Mouse (Mus musculus) frontal cortex, postnatal 25 days (tissue): ENCODE data around the gene Ccdc173.
A peak's percentile ranks its signal among the peaks of the same experiment; 100 is the strongest.
"Not testable (repeated sequence)": the region's sequence is repeated elsewhere in the genome, so short reads cannot be mapped to it uniquely, and the experiment has no call there.

Experiments used
- DNase-seq, 2 experiments: peaks; one replicate each; pipeline ENCODE4 v3.0.0; 2022; ENCODE audit warnings: low spot score in 2 of 2

The Ccdc173 gene

DNA sequence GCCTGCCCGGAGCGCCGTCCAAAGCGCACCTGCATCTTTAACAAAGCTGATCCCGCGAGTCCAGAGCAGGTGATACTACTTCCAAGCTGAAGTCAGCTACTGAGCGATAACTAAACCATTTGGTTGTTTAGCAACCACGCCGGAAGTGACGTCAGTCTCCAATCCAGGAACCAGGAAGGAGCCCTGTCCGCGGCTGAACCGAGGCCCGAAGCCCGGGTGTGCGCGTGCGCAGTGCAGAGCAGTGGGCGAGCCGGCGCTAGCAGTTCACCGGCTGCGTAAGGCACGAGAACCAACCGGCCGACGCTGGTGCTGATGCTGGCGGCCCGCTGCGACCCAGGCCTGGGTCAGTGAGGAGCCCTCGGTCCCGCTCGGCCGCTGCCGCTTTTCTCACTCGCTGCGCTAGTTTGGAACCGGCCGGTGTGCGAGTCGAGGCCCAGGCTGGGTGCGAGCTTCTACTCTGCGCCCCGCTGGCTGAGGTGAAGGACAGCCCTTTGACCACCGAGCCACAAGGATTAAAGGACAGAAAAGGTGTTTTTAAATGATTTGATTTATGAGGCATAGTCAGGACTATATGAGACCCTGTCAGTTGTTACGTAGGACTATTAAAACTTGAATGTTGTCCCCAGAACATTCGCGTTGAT, at the start of gene Ccdc173, which contains the start of gene Phospho2:
Gene Ccdc173, minus strand, starts transcription at position 147 of the 641 bp plus-strand sequence.
Gene Phospho2, plus strand, starts transcription at position 195 of the 641 bp plus-strand sequence.
- peak; percentile 95 to 96 for DNase-seq

DNA sequence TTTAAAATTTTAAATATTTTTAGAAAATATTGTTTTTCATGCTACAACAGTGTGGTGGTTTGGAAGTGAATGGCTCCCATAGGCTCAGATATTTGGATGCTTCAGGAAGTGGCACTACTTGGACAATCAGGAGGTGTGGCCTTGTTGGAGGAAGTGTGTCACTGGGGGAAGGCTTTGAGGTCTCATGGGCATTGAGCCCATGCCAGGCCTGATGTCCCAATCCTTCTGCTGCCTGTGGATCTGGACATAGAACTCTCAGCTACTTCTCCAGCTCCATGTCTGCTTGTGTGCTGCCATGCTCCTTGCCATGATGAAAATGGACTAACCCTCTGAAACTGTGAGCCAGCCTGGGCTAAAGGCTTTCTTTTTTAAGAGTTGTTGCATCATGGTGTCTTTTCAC, 49.3 kb upstream of the Ccdc173 start:
- DNase-seq: no peak

DNA sequence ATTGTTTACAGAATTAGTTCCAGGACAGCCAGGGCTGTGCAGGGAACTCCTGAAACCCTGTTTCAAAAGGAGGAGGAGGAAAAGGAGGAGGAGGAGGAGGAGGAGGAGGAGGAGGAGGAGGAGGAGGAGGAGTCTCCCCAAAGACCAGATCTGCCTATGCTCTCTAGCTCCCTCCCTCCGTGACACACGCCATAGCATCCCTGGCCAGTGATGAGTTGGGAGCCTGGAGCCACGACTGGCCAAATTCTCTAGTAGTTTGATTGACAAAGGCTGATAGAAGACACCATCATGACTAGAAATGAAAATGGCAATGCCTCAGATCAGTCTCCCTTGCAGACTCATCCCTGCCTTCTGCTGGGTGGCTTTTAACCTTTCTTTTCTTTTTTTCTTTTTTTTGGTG, 48.6 kb upstream of the Ccdc173 start:
- DNase-seq: no peak

DNA sequence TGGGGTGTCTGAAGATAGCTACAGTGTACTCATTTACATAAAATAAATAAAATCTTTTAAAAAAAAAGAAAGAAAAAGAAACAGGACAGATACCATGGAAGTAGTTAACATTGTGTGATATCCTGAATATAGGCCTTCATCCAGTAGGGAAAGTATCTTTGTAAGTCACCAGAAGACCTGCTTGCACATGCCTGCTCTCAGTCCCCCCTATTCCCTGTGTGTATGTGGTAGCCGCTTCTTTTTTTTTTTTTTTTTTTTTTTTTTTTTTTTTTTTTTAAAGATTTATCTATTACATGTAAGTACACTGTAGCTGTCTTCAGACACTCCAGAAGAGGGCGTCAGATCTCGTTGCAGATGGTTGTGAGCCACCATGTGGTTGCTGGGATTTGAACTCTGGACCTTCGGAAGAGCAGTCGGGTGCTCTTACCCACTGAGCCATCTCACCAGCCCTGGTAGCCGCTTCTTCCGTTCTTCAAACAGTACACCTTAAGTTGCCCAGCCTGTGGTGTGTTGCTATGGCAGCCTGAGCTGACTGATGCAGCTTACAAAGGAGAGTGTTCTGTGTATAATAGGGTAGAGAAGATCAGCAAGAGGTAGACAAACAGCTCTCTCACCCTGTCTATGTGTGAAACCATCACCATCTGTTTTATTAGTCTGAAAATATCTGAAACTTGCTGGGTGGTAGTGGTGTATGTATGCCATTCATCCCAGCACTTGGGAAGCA, 48.0 kb upstream of the Ccdc173 start:
- no peak for DNase-seq

DNA sequence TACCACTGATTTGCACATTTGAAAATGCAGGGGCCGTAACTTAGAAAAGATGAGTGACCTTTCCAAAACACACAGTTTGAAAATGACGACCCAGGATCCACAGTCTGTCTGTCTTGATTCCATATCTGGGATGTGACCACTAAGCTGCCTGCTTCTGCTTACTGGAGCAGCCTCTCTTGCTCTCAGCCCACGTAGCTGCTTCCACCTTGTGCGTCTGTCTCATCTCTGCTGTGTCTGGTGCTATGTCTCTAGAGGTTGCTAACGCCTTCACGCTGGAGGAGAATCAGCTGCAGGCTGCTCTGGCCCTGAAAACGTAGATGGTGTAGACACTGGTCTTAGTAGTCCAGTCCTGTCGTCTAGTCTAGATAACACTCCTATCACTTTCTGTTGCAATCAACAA, 40.7 kb upstream of the Ccdc173 start:
- DNase-seq: no peak

DNA sequence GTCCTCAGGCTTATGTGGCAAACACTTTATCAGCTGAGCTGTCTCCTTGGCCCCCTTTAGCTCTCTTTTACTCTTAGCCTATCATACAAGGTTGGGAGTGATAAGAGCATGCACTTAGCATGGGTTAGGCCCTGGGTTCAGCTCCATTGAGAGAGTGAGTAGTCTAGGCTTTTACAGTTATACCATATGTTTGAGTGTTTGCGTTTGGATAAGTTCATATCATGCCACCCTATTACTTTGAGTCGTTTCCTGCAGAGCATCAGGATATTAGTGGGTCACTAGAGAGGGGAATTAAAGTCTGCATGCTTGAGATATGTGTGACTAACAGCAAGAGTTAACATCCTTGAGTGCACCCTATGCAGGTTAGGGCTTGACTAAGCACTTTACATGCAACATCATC, 40.3 kb upstream of the Ccdc173 start:
- DNase-seq: no peak

DNA sequence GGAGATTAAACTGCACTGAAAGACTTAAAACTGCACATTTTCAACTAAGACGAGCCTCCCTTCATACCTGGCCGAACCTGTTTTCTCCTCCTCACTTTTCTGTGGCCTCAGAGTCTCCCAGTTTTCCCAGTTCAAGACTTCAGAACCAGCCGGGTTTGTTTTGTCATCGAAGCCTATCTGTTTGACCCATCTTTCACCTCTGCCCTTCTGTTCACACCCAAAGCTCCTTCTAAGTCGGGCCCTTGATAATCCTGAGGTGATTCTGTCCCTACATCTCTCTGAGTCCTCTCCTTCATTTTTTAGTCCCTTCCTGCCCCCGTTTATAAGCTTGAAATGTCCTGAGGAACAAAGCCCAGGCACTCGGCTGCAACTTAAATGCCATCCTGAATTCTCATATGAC, 38.7 kb upstream of the Ccdc173 start:
- no peak for DNase-seq

DNA sequence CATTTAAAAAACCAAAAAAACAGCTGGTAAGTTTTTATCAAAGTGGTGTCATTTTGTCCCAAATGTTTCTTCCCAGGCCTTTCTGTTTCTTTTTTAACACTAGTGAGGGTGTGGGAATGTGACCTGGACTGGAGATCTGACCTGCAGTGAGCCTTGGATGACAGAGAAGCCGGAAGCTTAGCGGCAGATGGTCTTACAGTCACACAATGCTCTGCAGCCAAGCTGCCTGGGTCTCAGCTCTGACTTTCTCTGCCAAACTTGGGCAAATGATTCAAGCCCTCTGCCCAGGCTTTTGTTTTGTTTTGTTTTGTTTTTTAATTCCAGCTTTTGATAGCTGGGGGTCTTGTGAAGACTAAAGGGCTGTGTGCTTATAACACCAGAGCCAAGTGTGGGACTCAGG, 37.0 kb upstream of the Ccdc173 start:
- no peak for DNase-seq

DNA sequence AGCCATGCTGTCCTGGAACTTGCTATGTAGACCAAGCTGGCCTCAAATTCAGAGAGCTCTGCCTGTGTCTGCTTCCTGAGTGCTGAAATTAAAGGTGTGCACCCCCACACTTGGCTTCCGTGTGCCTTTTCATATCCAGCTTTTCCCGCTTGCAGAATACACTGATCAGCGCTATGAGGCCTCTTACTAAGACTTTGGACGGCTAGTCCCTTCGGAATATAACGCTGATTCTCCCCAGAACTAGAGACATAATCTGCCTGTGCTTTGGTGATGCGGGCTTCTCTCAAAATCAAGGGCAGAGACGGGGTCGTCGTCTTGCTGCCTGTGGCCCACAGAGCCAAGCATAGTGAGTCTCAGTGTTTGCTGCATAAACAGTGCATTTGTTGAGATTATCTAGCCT, 36.5 kb upstream of the Ccdc173 start:
- no peak for DNase-seq

DNA sequence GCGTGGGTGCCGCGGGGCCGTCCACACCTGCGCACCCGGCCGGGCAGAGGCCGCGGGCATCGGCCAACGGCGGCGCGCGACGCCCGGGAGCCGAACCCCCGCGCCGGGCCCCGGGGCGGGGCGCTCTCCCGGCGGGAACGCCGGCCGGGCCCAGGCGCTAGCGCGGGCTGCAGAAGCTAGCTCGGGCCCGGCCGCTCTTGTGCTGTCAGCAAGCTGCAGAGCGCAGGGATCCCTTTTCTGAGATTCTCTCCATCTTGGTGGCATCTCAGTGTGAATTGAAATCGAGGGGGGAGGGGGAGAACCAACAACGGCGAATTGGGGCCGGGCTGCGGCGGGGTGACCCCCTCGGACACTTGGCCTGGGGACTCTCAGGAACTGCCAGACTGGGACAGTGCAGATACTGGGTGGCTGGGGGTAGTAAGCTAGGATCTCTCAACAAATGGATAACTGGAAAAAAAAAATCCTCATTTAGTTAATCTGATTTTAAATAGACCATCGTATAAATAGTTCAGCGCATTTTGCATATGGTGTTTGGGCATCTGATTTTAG, 33.8 kb upstream of the Ccdc173 start:
- no peak for DNase-seq

DNA sequence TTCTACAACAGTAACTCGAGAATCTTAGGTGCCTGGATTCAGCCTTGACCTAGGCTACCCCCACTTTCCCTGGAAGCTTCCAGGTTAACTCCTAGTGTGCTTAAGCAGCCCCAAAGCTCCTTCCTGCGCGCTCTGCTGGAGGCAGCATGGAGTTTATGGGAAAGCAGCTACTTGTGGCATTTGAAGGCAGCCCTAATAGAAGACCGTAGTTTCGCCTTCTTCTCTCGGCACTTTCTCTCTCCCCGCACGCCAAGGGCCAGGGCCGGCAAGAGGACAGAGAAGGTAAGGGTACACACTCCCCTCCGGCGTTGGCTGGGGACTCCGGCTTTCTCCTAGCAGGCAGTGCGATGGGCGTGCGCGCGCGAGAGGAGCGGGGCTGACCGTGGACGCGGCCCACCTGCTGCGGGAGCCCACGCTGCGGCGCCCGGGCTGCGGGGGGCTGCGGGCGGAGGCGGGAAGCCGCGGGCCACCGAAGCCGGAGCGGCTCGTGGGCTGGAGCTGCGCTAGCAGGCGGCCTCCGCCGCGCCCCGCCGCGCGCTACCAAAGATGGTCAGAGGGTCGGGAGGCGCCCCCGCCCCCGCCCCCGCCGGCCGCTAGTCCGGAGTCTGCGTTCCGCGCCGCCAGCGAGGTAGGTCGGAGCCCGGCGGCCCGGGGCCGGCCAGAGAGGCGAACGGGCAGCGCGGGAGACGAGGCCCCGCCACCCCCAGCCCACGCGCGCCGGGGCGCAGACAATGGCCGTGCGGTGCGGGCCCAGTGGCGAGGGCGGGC, 33.2 kb upstream of the Ccdc173 start:
- peak; percentile 20 to 23 for DNase-seq

DNA sequence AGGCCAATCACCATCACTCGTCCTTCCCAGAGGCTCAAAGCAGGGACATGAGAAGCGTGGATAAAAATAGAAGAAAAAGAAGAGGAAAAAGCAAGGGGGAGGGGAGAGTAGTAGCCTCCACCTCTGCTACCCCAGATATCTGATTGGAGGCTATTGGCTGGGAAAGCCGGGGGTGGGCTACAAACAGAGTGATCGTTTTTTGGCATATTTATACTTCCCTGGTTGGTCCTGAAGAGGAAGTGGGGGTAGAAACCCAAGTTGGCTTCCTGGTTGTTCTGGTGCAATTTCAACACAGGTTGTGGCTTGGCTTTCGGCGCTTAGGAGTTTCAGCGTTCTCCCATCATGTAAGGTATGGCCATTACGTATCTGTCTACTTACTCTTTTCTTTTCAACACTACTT, 32.3 kb upstream of the Ccdc173 start, which contains the start of gene Klhl23:
Gene Klhl23, plus strand, starts transcription at position 234 of the 400 bp plus-strand sequence.
- no peak for DNase-seq

DNA sequence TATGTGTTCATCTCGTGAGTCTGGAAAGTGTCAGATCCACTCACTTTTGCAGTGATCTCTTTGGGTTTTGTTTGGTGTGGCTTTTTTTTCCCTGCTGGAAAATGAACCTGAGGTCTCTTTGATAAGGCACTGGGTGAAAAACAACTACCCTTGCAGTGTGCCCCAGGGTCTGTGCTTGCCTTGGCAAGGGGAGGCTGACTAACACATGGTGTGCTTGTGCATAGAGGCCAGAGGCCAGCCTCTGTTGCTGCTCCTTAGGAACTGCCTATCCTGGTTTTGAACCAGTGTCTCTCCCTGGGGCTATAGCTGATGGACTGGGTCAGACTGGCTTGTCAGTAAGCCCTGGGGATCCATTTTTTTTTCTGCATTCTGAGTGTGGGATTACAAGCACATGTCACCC, 30.8 kb upstream of the Ccdc173 start:
- DNase-seq: no peak

DNA sequence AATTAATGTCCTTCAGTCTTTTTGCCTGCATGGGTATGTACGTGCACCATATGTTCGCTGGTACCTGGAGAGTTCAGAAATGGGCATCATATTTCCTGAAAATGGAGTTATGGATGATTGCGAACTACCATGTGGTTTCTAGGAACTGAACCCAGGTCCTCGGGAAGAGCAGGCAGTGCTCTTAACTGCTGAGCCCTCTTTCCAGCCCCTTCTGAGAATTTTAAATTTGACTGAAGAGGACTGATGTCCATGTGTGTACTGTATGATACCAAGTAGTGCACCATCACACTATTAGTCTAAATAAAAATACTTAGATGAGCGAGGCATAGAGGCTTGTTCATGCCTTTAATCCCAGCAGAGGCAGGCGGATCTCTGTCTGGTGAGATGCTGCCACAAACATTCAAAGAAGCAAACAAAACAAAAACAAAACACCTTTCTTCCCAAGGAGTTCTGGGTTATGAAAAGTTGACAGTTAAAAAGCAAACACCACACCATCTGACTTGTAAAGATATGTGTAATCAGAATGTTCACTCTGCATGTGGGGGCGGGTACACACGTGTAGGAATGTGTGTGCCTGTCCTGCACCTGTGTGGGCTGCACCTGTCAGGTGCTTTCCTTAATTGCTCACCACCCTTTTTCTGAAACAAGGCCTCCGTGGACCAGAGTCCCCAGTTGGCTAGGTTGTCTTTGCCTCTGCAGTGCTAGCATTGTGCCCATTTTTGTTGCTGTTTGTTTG, 29.1 kb upstream of the Ccdc173 start:
- no peak for DNase-seq

DNA sequence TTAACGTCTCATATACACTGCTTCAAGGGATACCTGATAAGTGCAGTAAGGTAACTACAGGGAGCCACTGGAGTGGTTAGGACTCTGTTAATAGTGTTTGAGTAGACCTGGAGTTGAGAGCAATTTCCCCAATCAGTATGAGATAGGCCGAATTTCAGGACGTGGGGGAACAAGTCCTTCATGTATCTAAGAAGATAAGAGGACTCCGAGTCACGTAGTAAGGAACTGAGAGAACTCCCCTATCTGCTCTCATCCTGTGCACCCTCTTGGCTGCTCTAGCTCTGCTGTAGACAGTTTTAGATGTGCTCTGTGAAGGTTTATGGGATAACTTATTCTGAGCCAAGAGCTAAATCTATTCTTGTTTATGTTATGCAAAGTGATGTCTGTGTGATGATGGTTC, 27.2 kb upstream of the Ccdc173 start:
- DNase-seq: no peak

DNA sequence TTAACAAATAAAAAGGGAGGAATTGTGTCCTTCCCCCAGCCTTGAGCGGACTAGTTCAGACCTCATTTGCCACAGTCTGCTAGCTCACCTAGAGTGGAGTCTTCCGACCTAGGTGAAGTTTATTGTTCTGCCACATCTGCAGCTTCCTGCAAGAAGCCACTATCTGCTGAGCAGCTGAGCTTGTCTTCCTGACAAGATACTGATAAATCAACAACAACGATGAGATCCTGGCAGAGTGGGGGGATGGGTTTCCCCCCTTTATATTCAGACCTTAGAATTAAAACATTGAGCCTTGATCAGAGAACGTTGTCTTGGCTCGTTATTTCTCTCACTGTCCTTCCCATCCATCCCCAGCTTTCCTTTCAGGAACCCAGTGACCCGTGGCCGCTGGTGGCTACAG, 22.0 kb upstream of the Ccdc173 start:
- not testable (repeated sequence) for DNase-seq

DNA sequence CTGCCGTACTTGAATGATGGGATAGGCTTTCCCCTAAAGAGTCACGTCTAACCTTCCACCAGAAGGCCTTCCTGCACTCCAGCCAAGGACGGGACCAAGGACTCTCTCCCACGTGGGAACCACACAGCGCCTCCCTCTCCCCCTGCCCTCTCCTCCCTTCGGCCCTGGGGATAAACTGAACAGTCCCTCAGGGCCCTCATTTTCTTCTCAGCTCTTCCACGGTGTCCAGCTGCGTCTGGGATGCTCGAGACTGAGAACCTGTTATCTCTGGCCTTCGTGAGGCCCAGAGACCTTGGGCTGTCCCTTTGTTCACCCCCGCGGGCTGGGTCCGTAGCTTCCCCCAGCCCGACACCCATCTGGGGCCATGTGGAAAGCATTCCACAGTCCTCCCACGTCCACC, 20.8 kb upstream of the Ccdc173 start:
- no peak for DNase-seq

DNA sequence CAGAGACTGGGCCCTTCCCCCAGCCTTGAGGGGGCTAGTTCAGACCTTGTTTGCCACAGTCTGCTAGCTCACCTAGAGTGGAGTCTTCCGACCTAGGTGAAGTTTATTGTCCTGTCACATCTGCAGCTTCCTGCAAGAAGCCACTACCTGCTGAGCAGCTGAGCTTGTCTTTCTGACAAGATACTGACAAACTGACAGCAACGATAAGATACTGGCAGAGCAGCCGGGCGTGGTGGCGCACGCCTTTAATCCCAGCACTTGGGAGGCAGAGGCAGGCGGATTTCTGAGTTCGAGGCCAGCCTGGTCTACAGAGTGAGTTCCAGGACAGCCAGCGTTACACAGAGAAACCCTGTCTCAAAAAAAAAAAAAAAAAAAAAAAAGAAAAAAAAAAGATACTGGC, 15.3 kb upstream of the Ccdc173 start:
- not testable (repeated sequence) for DNase-seq

DNA sequence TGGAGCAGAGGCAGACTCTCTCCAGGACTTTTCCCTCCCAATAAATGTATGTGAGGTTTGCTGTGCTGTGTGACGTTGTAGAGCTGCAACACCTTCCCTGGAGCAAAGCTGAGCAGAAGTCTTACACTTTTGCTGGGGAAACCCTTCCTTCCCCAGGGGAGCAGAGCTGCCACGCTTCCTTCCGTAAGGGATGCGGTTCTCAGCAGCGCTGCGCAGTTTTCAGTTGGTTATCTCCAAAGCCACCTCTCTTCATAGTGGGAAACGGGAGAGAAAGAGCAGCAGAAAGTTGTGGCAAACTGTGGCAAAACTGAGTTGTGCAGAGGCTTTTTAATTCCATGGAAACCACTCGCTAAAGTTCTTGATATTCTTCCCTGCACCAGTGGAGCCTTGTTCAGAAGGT, 14.4 kb upstream of the Ccdc173 start:
- no peak for DNase-seq

DNA sequence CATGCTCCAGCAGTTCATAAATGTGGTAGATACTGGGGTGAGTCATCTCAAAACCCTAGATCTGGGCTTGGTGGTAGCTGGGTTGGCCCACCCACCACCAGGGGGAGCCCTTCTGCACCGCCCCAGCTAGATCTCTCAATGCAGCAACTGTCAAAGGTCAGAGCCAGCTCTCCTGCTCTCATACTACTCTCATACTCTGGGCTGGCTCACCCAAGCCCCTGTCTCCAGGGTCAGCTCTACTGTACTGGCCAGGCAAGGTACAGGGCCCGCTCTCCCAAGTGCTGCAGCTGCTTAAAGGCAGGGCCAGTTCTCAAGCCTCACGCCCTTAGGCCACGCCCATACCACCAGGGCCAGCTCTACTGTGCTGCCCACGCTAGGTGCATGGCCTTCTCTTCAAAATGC, 13.5 kb upstream of the Ccdc173 start:
- DNase-seq: peak; percentile 27 to 47

DNA sequence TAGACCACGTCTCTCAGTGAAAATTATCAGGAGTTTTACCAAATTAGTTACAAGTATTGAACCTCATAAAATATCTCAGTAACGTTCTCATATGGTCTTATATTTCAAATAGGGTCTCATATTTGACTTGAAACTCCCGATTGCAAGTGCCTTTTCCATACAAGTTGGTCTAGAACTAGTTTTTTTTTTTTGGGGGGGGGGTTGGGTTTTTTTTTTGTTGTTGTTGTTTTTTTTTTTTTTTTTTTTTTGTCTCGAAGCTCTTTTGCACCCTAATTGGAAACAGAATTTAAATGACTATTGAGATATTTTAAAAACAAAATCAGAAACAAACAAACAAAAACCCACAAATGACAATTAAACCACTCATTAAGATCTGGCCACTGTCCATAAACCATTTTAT, 1.3 kb upstream of the Ccdc173 start:
- DNase-seq: no peak

DNA sequence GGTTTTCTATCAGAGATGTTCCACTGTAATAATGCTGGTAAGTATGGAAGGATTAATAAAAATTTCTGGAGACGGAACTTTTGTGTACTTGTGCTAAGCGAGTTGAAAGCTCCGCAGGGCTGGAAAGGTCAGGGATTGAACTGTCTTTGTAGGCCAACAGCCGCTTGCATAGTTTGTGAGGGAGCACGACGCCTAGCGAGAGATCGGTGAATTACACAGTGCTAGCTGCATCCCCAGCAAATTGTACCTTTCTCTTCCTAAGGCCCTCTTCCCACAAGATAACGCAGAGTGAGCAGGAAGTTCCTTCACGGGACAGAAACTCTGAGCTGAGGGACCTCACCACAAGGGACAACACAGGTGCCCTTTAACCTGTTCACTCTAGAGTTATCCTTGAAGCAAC, 910 bp upstream of the Ccdc173 start:
- DNase-seq: peak; percentile 78 to 84
